Mouse (Mus musculus): ENCODE data around the gene Actr5. TPM values are rescaled to one million over a fixed set of nuclear protein-coding genes. Genes with fewer than 3 reads are reported as not detected.

Actr5 gene
- total RNA-seq, 2 experiments from 2014 or later = 10.0 to 10.2 TPM

GRCm38 (mm10) chr2:158613541-158614417 lies 10.9 kb upstream of the Actr5 start:
- peak in 1 of 2 experiments; percentile 57 for DNase-seq (ENCODE audit: extremely low spot score in 1 of 2, low spot score in 1 of 2)

DNA sequence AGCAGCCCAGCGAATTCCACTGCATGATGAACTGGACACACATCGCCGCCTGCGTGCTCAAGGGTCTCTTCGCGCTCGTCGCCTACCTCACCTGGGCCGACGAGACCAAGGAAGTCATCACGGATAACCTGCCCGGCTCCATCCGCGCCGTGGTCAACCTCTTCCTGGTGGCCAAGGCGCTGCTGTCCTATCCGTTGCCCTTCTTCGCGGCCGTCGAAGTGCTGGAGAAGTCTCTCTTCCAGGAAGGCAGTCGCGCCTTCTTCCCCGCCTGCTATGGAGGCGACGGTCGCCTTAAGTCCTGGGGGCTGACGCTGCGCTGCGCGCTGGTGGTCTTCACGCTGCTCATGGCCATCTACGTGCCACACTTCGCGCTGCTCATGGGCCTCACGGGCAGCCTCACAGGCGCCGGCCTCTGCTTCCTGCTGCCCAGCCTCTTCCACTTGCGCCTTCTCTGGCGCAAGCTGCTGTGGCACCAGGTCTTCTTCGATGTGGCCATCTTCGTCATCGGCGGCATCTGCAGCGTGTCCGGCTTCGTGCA lies 10.2 kb upstream of the Actr5 start:
- DNase-seq (ENCODE audit: extremely low spot score in 1 of 2, low spot score in 1 of 2) = no peak

DNA sequence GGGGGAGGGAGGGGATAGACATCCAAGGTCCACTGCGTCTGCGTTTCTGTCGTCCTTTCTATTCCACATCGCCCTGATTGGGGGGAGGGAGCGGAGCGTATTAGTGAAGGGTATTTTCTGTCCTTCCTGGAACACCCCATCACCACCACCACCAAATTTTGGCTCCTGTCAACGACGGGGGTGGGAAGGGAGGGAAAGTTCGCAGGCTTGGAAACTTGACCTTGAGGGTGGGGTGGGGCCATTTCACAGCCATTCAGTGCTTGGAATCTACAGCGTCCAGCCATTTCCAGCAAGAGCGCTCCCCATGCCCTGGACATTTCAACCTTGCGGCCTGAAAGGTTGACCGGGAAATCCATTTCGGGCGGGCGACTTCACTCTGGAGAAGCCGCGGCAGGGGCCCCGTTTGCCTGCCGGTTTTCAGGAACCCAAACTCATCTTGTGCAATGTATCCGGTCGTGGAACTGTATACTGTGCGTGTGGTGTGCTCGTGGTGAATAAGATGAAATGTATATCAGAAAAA lies 9.5 kb upstream of the Actr5 start:
- DNase-seq (ENCODE audit: extremely low spot score in 1 of 2, low spot score in 1 of 2) = no peak

DNA sequence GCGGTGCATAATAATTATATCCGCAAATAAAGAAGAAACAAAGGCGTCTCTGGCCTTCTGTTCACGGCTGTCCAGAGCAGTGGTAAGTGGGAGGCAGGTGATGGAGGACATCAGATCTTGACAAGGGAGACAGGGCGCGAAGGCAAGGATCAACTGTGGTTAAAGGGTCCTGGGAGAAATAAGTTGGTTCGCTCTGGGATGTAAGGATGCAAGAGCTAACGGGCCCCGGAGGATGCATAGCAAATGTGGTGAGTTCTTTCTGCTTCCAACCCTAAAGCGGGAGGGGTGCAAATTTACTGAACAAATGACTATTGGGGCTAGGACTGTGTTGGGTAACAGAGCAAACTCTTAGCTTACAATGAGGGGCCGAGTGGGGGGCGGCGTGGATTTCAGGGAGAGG lies 9.0 kb upstream of the Actr5 start:
- DNase-seq (ENCODE audit: extremely low spot score in 1 of 2, low spot score in 1 of 2) = no peak

- no peak for DNase-seq (ENCODE audit: extremely low spot score in 1 of 2, low spot score in 1 of 2)
These were observed 8.4 kb upstream of the Actr5 start for GRCm38 (mm10) chr2:158616296-158616695.

GRCm38 (mm10) chr2:158616790-158617189 lies 7.9 kb upstream of the Actr5 start:
- no peak for DNase-seq (ENCODE audit: extremely low spot score in 1 of 2, low spot score in 1 of 2)

DNA sequence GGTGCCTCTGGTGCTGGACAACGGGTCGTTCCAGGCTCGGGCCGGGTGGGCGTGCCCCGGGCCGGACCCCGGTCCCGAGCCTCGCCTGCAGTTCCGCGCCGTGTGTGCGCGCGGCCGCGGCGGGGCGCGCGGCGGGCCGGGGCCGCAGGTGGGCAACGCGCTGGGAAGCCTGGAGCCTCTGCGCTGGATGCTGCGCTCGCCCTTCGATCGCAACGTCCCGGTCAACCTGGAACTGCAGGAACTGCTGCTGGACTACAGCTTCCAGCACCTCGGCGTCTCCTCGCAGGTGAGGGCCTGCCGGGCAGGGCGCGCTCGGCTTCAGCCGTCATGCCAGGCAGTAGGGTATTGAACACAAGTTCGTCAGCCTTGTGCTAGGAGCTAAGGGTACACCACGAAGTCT lies 543 bp downstream of the Actr5 start:
- DNase-seq (ENCODE audit: extremely low spot score in 1 of 2, low spot score in 1 of 2) = peak in 1 of 2 experiments; percentile 39

GRCm38 (mm10) chr2:158625697-158626096 lies 1.0 kb downstream of the Actr5 start:
- no peak for DNase-seq (ENCODE audit: extremely low spot score in 1 of 2, low spot score in 1 of 2)

- DNase-seq (ENCODE audit: extremely low spot score in 1 of 2, low spot score in 1 of 2) = no peak
These were observed 4.2 kb downstream of the Actr5 start for GRCm38 (mm10) chr2:158628858-158629257.

DNA sequence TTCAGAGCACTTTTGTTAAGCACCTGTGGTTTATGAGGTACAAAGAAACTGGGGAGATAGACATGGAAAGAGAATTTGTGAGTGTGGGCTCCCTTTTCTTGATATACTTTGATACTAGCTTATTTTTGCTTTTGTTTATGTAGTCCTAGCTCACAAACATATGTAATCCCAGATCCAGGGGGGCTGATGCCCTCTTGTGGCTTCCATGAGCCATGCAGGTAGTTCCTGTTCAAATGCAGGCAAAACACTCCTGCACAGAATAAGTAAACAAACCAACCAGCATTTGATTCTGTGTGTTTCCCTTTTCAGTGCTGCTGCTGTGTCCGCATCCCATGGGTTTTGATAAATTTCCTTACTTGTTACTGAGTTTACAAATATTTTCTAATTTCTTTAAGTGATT lies 4.7 kb downstream of the Actr5 start:
- no peak for DNase-seq (ENCODE audit: extremely low spot score in 1 of 2, low spot score in 1 of 2)

DNA sequence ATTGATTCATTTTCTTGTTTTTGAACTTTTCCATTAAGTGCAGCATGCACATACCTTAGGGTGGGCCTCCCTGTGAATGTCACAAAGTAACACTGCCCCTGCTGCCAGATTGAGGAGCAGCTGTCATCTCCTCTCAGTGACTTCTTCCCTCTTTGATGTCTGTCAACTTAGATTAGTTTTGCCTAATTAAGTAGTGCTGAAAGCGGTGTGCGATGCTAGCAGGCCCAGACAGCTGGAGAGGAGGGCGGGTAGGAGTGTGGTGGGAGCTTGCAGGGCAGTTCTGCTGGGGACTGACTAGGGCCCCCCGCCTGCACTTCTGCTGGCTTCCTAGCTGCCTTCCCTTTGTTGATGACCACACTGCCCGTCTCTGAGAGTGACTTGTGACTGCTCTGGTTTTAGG lies 7.2 kb downstream of the Actr5 start:
- DNase-seq (ENCODE audit: extremely low spot score in 1 of 2, low spot score in 1 of 2) = no peak

DNA sequence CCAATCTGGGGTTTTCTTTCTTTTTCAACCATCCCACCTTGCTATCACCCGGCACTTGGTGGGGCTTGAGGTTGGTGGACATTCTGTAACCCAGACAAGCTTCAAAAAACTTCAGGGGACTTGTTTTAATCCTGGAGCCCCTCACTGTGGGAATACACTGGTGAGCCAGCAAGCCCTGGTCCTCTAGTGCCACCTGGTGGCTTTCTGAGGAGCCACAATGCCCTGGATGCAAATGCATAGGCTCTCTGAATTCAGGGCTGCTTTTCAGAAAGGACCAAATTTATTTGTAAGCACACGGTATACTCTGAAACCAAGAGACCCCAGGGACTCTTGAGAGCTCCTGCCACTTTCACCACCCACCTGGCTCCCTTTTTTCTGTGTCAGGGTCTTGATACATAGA lies 17.2 kb downstream of the Actr5 start:
- peak; percentile 64 to 74 for DNase-seq (ENCODE audit: extremely low spot score in 1 of 2, low spot score in 1 of 2)

- no peak for DNase-seq (ENCODE audit: extremely low spot score in 1 of 2, low spot score in 1 of 2)
These were observed 17.9 kb downstream of the Actr5 start for GRCm38 (mm10) chr2:158642587-158642986.

DNA sequence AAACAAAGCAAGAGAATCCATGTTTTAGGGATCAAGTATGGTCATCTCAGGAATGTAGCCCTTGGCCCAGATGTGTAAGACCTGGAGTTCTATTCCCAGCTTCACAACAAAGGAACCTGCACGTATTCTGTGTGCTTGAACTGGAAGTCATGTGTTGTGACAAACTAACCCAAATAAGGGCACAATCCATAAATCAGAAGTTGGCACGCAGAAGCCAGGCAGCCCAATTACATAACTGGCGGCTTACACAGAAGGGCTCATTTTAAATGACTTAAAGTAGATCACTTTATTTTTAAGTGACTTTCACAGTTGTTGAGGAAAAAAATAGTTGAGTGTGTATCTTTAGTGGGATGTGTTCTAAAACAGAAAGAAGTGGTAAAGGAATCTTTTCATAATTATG lies 19.1 kb downstream of the Actr5 start:
- DNase-seq (ENCODE audit: extremely low spot score in 1 of 2, low spot score in 1 of 2) = no peak

DNA sequence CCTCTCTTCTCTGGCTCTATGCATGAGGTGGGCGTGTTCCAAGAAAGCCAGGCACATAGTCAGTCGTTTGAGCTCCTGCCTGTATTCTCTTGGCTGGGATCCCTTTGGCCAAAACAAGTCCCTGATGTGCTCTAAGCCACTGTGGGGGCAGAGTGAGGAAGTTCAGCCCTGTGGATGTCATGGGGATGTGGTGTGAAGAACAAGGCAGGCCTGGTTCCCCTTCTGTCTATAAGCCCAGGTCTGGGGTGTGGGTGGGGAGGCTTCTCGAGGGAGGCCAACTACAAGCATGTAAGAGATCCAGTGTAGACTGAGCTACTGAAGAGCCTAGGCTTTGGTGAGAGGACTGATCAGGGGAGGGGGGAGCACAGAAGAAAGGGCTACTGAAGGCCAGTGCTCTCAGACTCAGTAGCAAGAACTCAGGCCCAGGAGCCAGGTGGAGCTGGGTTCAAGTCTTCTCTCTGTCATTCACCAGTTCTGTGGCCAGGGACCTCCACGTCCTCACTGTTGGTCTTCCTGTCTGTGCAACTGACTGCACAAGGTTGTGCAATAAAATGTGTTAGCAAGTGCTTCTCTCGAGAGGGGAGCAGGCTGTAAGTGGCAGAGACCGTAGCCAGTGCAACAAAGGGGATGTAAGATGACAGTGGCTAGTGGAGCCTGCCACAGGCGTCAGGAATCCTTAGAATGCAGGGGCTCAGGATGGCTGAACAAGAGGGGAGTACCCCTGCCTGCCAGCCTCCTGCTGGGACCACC lies 26.6 kb downstream of the Actr5 start:
- no peak for DNase-seq (ENCODE audit: extremely low spot score in 1 of 2, low spot score in 1 of 2)

- peak; percentile 64 to 90 for DNase-seq (ENCODE audit: extremely low spot score in 1 of 2, low spot score in 1 of 2)
These were observed 28.3 kb downstream of the Actr5 start for GRCm38 (mm10) chr2:158652985-158653384.

DNA sequence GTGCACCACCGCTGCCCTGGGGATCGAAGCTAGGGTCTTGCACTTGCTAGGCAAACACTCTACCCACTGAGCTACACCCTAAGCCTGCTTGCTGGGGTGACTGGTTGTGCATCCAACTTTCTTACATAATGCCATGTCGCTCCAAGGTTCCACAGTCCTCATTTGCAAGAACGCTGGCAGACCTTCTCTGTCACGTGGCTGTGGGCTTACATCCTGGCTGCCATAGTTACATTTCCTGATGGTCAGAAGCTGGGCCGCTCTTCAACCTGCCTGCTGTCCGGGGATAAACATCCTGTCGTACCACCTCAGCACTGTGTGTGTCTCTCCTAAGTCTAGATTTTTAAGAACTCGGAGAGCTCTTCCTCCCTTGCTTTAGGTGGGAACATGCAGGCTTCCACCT lies 30.0 kb downstream of the Actr5 start:
- DNase-seq (ENCODE audit: extremely low spot score in 1 of 2, low spot score in 1 of 2) = no peak

DNA sequence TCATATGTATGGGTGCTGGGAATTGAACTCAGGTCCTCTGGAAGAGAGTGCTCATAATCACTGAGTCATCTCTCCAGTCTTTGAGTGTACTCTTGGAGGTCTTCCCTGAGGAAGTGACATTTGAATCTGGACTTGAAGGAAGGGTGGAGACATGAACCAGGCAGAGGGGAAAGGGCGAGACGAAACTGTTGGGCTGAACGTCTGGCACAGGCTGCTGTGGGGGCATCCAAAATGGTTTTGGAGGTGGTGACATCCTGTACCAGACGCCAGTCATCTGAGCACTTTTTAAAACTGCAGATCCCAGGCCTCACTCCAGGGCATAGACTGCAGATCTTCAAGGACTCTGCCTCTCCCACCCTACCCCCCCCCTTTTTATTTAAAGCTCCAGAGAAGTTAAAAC lies 31.1 kb downstream of the Actr5 start:
- DNase-seq (ENCODE audit: extremely low spot score in 1 of 2, low spot score in 1 of 2) = no peak

DNA sequence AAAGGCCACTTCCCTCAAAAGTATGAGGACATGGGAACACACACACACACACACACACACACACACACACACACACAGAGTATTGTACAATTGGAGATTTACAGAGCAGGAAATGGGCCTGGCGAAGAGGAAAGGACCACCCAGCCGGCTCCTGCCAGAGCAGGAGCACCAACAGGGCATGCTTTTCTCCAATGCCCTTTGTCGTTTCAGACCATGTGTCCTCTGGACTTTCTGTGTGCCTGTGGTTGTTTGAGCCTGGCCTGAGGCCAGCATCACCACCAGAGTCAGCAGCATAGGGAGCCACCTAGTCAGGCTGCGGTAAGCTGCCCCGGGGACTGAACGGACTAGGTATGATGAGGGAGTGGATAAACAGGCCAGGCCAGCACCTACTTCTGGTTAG lies 34.1 kb downstream of the Actr5 start:
- no peak for DNase-seq (ENCODE audit: extremely low spot score in 1 of 2, low spot score in 1 of 2)

DNA sequence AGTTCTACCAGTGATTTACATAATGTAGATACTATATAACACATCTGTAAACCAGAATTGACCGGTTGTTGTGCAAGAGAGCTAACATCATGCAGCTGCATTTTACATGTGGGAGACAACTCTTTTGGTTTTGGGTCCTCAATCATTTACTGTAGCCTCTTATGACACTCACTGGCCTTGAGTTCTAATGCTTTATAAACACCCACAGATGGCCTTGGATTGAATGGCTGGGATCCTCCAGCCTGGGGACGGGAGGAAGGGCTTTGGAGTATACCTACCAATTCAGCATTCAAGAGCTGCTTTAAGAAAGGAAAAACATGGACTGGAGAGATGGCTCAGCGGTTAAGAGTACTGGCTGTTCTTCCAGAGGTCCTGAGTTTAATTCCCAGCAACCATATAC lies 34.7 kb downstream of the Actr5 start:
- no peak for DNase-seq (ENCODE audit: extremely low spot score in 1 of 2, low spot score in 1 of 2)

DNA sequence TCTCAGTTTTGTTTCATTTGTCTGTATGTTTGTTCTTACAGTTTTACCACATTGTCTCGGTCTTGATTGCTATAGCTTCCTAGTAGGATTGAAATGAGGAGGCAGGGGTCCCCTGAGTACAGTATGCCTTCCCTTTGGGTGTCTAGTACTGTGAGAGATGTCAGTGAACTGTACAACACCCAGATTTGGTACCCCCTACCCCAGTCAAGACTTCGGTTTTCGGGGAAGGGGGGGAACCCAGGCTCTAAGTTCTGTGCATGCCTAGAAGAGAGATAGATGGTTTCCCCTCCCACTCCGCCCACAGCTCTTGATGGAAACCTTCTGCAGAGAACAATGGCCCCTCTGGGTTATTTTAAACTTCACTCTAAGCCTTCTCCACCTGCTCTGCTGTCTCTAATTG lies 40.4 kb downstream of the Actr5 start, which contains the start of gene Ppp1r16b:
TSS of gene Ppp1r16b (plus strand) at position 301 of the 400 bp plus-strand sequence.
- no peak for DNase-seq (ENCODE audit: extremely low spot score in 1 of 2, low spot score in 1 of 2)
